Mouse (Mus musculus) spleen, postnatal 14 days (tissue): ENCODE measurements around the gene Car5b.

Experiments used
- DNase-seq, 2 experiments: peaks; one replicate each; pipeline ENCODE4 v3.0.0; 2021 to 2022; ENCODE audit warnings: low spot score in 2 of 2

The Car5b gene

DNA sequence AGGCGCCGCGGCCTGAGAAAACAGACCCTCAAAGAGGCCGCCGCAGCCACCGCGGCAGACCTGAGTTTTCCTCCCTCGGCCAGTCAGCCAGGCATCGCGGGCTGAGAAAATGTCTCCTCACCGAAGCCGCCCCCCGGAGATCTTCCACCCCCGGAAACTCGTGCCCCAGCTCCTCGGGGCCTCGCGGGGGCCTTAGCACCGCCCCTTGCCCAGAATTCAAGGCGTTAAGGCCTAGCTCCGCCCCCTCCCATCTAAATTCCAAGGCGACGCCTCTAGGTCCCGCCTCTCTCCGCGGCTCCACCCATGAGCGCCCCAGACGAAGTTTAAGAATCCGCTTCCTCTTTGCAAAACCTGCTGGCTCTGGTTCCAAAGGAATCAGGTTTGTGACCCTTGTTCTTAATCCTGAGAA, 69.3 kb downstream of the Car5b start, which contains the start of gene Zrsr2:
Gene Zrsr2, minus strand, starts transcription at position 195 of the 409 bp plus-strand sequence.
- peak; percentile 68 to 76 for DNase-seq

DNA sequence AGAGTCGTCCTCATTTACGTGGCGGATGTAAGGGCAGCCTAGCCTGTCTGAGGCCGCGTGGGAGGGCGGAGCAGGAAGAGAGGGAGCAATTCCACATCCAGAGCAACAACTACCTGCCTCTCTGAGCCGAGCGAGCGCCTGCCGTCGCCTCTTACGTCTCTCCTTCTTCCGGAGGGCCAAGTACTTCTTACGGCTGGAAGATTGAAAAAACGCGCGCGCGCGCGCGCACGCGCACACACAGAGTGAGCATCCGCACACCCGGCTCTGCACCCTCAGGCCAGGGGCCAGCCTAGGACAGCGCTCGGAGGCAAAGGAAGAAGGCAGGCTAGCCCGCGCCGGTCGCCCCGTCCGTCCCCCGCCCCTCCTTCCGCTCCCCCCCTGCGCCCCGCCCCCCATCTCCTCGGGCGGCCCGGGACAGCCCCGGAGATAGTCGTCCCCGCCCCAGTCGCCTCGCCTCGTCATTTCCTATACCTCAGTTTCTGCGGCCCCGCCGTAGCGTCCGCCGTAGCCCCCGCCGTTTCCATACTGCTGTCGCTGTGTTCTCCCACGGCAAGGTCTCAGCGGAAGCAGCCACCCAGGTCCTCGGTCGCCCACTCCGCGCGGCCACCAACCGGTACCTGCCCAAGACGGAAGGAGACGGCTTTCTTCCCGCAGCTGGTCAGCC, 69.9 kb downstream of the Car5b start:
- DNase-seq: peak; percentile 38 to 53

DNA sequence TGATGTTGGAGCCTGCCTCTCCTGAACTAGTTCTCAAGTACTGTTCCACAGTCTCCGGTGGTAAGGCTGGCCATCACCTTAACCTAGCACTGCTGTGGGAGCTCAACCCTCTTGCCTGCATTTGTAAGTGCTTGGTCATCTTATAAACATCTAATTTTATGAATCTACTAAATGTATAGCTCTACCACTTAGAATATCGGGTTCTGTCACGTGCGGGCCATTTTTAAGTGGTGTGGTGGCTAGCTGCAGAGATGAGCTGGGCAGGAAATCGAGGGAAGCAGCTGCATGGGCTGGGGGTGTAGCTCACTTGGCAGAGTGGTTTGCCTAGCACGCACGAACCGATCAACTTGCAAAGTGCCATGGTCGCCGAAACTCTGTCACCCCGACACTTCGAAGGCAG, 70.4 kb downstream of the Car5b start:
- no peak for DNase-seq

DNA sequence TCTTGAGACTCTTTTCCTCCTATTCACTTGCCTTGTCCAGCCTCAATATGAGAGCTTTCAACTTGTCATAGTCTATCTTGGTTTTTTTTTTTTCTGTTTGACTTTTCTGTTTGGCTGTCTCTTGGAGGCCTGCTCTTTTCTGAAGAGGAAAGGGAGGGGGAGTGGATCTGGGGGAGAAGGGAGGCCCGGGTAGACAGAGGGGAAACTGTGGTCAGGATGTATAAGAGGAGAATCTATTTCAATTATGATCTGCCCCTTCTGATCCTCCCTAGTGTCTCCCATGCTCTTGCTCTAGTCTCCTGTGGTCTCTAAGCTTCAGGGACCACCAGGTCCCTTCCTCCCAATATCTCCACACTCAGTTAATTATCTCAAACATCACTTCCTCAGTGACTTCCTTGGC, 76.2 kb downstream of the Car5b start:
- no peak for DNase-seq

DNA sequence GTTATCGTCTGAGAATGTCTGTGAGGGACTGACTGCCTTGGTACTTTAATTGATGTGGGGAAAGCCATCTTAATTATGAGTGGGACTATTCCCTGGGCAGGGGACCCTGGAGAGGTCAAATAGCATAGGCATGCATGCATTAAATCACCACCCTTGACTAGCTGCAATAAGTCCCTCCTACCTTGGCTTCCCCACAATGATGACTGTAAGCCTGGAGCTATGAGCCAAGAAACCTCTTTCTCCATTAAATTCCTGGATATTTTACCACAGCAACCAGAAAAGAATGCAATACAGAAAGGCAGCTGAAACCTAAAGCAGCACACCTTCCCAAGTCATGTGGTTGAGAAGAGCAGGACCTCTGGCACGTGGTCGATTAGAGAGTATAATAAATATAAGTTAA, 83.4 kb downstream of the Car5b start:
- DNase-seq: no peak

DNA sequence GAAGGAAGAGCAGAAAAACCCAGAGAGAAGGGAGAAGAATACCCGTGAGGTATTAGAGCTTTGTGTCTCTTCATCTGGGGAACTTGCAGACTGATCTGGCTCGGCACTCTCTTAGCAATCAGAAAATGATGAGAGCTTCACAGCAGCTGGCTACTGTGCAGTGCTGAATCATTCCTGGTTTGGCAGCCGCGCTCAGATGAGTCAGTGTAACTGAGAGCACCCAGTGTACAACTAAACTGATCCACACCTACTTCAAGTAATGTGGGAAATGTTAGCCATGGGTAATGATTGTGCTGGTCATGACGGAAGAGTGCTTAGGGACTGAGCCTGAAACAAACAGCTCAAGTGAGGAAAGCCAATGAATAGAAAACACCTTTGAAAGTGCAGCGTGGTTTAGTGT, 89.2 kb downstream of the Car5b start:
- DNase-seq: no peak

DNA sequence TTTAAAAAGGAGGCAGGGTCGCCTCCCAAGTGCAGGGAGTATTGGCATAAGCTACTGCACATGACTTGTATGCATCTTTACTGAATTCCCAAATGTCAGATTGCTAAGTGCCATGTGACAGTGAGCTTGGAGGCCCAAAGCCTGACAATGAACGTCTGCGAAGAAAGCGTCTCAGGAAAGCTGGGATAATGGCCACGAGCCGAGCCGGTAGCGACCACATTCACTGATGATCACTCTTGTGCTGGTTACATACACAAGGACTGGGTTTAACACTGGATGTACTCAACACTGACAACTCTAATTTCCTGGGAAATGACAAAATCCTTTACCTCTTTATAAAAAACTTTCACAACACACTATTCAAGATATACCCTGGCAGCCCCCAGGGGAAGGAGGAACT, 93.1 kb downstream of the Car5b start:
- DNase-seq: no peak

DNA sequence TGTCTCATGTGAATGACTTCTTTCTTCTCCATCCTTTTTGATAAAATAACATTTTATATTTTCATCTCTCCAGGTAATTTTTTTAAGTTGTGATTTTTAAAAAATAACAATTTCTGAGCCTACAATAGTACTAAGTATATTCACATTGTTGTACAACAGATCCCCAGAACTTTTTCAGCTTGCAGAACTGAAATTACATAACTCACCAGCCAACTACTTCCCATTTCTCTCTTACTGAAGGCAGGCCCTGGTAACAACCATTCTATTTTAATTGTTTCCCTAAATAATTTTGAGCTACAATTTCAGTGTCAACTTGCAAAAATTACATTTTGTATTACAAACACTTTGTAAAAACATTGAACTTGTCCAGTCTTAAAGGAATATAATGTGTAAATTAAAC, 98.2 kb downstream of the Car5b start:
- DNase-seq: no peak
